Mouse (Mus musculus): Measurements from ENCODE around the gene 6030468B19Rik.

6030468B19Rik gene

GRCm38 (mm10) chr11:117855975-117856374 lies 58.5 kb downstream of the 6030468B19Rik start:
- DNase-seq (ENCODE audit: low spot score in 2 of 2): no peak
